Mouse (Mus musculus) E14TG2a.4 (cell line): Measurements from ENCODE around the gene Sost.

Experiments used
- H3K27me3 ChIP-seq: 2 replicates; pipeline ENCODE4 v1.6.1; 2014; ENCODE audit warnings: low read length, control low read depth; ENCODE audit not compliant: insufficient read depth
- H3K36me3 ChIP-seq: 2 replicates; pipeline ENCODE4 v1.6.1; 2014; ENCODE audit warnings: low read length, control low read depth; ENCODE audit not compliant: insufficient read depth
- H3K4me1 ChIP-seq: replicated peaks from 2 replicates; pipeline ENCODE4 v1.6.1; 2014; ENCODE audit warnings: low read depth, low read length, control low read depth
- H3K4me3 ChIP-seq: replicated peaks from 2 replicates; pipeline ENCODE4 v1.5.1; 2014; ENCODE audit warnings: mild to moderate bottlenecking, low read length
- H3K9me3 ChIP-seq: 2 replicates; pipeline ENCODE4 v1.6.1; 2014; ENCODE audit warnings: low read length, control low read depth
- CTCF ChIP-seq: conservative IDR thresholded peaks from 2 replicates; pipeline ENCODE4 v1.5.1; 2014; ENCODE audit warnings: low read length
- NANOG ChIP-seq: IDR thresholded peaks from 2 replicates; pipeline ENCODE4 v1.6.1; 2014; ENCODE audit warnings: borderline replicate concordance, low read length, mixed read lengths
- POU5F1 ChIP-seq: IDR thresholded peaks from 2 replicates; pipeline ENCODE4 v1.6.1; 2014; ENCODE audit warnings: low read length, borderline replicate concordance

Gene Sost

DNA sequence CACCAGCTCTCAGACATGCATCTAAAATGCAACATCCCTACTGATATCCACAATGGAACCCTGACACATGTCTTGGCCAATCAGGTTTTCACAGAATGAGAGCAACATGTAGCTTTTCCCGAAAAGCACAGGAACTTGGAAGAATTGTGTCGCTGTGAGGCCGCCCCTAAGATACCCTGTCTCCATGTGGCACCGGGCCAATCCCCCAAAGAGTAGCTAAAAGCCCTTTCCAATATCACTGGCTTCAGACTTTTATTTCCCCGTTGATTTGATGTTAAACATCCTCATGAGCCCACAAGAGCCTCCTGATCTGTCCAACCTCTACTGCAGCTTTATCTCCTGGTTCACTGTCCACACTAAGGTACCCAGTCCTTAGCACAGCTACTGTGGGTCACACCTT lies 39.9 kb upstream of the Sost start:
- TF ChIP-seq NANOG (no peak), CTCF (no peak), POU5F1 (no peak)
- no peaks in the 10 kb centered on the region for H3K27me3 ChIP-seq
- no peak overlapping the region for H3K4me3 ChIP-seq

DNA sequence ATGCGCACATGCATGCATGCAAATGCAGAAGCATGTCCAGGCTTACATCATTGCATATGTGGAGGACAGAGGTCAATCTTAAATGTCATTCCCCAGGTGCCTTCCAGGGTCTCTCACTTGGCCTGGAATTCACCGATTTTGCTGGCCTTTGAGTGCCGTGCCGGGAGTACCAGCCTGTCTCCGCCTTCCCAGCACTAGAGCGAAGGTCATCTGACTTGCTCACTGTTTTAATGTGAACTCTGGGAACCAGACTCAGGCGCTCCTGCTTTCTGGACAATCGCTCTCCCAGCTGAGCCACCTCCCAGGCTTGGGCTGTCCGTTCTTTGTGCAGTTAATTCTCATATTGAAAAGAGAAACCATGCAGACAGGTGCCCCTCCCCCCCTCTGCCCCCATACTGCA lies 39.5 kb upstream of the Sost start:
- Histone ChIP-seq H3K36me3 (no peaks in the 10 kb centered on the region), H3K4me3 (no peak overlapping the region)

More for the DNA sequence above, 39.9 kb upstream of the Sost start:
- Histone ChIP-seq H3K4me1 (peaks cover 26% of the 10 kb centered on the region), H3K9me3 (no peaks in the 10 kb centered on the region), H3K36me3 (no peaks in the 10 kb centered on the region)

DNA sequence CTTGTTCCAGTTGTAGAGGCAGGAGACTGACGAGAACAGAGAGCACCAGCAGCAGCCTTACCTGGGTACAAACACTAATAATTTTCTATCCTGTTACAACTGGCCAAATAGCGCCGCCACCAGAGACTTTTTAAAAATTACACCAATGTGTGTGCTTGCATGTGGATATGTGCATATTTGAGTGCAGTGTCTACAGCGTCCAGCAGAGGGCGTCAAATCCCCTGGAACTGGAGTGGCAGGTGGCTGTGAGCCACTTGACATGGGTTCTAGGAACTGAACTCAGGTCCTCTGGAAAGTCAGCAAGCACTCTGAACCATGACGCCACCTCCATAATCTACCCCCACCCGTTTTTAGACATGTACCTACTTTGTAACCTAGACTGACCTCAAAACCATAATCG lies 37.4 kb upstream of the Sost start:
- TF ChIP-seq NANOG (no peak), POU5F1 (no peak), CTCF (peak; percentile 94)
- no peaks in the 10 kb centered on the region for H3K27me3 ChIP-seq
- H3K9me3 ChIP-seq: no peaks in the 10 kb centered on the region
- H3K4me3 ChIP-seq: no peak overlapping the region
- peaks cover 13% of the 10 kb centered on the region for H3K4me1 ChIP-seq
- H3K36me3 ChIP-seq: no peaks in the 10 kb centered on the region

More for the DNA sequence above, 39.5 kb upstream of the Sost start:
- Histone ChIP-seq H3K4me1 (peaks cover 26% of the 10 kb centered on the region), H3K27me3 (no peaks in the 10 kb centered on the region), H3K9me3 (no peaks in the 10 kb centered on the region)
- no peak for TF ChIP-seq NANOG
- TF ChIP-seq CTCF: no peak
- TF ChIP-seq POU5F1: no peak

DNA sequence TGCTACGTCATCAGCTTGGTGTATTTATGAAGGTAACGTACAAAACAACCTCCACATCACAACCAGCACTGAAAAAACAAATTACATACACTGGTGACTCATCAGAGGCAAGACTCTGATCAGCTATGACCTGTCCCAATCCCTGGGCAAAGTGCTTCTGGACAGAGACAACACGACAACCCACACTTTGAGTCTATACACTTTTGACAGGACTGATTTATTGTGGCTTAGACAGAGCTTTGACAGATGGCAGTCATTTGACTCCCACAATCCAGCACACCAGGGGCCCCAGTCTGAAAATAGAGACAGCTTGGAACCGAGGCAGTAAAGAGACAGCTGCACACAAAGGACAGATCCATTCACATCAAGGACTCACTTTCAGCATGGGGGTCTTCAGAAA lies 32.7 kb upstream of the Sost start:
- TF ChIP-seq CTCF: no peak
- no peak for TF ChIP-seq POU5F1
- no peak for TF ChIP-seq NANOG
- no peak overlapping the region for H3K4me3 ChIP-seq
- H3K36me3 ChIP-seq: no peaks in the 10 kb centered on the region
- H3K9me3 ChIP-seq: no peaks in the 10 kb centered on the region
- 0 out of 2 replicates have a peak, but pooled peaks cover 3% of the 10 kb centered on the region for H3K4me1 ChIP-seq
- no peaks in the 10 kb centered on the region; the same call in 1 of the 2 replicates for H3K27me3 ChIP-seq

DNA sequence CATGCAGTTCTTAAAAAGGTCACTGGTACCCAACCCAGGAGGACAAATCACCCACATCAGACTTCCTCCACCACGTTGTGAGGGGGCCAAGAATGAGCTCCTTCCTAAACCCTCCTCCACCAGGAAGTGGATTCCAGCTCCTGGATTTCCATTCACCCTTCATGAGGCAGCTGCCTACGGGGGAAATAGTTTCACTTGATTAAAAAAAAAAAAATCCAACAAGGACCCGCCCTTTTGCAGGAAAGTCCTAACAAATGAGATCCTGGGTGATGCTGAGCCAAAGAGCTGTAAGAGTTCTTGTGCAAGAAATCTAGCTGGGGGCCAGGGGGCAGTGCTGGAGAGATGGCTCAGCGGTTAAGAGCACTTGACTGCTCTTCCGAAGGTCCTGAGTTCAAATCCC lies 31.4 kb upstream of the Sost start:
- H3K36me3 ChIP-seq: no peaks in the 10 kb centered on the region
- TF ChIP-seq NANOG: no peak
- TF ChIP-seq CTCF: no peak
- H3K9me3 ChIP-seq: no peaks in the 10 kb centered on the region

DNA sequence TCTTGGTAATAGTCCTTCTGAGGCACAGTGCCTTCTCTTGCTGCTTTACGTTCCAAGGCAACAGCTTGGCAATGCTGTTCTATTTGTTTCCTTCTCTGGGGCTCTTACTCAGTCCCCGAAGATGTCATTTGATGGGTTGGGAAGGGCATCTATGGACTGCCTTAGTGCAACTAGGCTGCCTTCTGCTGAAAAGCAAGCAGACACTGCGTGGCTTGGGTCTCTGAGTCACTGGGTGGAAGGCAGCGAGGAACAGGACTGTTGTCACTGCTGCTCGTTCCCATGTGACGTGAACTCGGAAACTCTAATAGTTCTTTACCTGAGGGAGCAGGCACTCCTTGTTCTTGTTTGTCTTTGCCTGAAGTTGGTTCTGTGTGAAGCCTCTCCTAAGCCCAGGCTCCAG lies 29.1 kb upstream of the Sost start:
- H3K4me3 ChIP-seq: no peak overlapping the region
- TF ChIP-seq CTCF: no peak
- no peak for TF ChIP-seq NANOG
- no peak for TF ChIP-seq POU5F1
- no peaks in the 10 kb centered on the region; the same call in 1 of the 2 replicates for H3K27me3 ChIP-seq
- 0 out of 2 replicates have a peak, but pooled peaks cover 3% of the 10 kb centered on the region for H3K4me1 ChIP-seq
- H3K9me3 ChIP-seq: no peaks in the 10 kb centered on the region
- no peaks in the 10 kb centered on the region for H3K36me3 ChIP-seq

More for the DNA sequence above, 31.4 kb upstream of the Sost start:
- H3K4me3 ChIP-seq: no peak overlapping the region
- H3K27me3 ChIP-seq: no peaks in the 10 kb centered on the region; the same call in 1 of the 2 replicates
- 0 out of 2 replicates have a peak, but pooled peaks cover 3% of the 10 kb centered on the region for H3K4me1 ChIP-seq

DNA sequence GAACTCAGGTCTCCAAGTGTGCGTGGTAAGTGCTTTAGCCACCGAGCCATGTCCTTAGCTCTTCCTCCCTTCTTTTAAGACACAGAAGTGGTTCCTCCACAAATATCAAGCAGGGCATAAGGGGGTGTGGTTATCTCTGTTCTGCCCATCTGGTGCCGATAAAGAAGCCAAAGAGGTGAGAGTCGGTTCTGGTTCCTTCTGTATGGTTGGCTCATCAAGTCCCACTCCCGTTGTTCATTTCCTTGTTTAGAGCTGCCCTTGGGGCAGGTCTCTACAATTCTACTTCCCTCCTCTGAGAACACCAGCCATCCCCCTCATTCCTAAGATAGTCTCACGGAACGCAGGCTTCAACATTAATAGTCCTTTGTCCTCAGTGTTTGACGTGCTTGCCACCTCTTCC lies 27.3 kb upstream of the Sost start:
- H3K4me3 ChIP-seq: no peak overlapping the region
- peaks cover 8% of the 10 kb centered on the region; the same call in 1 of the 2 replicates for H3K27me3 ChIP-seq
- H3K36me3 ChIP-seq: no peaks in the 10 kb centered on the region
- 0 out of 2 replicates have a peak, but pooled peaks cover 3% of the 10 kb centered on the region for H3K4me1 ChIP-seq
- TF ChIP-seq POU5F1: no peak
- TF ChIP-seq NANOG: no peak
- TF ChIP-seq CTCF: no peak
- H3K9me3 ChIP-seq: no peaks in the 10 kb centered on the region

DNA sequence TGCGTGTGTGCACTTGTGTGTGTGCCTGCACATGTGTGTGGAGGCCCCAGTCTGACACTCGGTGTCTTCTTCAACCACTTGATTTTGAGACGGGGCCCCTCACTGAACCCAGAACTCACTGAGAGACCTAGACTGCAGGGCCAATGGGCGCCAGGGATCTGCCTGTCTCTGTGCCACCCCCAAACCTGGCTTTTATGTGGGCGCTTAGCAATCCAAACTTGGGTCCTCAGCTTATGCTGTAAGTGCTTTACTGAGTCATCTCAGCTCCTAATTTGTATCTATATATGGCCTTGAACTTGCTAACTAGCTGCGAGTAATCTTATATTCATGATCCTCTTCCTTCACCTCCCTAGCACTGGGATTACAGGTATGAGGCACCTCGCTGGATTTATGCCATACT lies 25.6 kb upstream of the Sost start:
- Histone ChIP-seq H3K4me3 (no peak overlapping the region), H3K27me3 (peaks cover 17% of the 10 kb centered on the region; the same call in 1 of the 2 replicates), H3K4me1 (no peaks in the 10 kb centered on the region), H3K9me3 (no peaks in the 10 kb centered on the region), H3K36me3 (no peaks in the 10 kb centered on the region)
- TF ChIP-seq CTCF: no peak

DNA sequence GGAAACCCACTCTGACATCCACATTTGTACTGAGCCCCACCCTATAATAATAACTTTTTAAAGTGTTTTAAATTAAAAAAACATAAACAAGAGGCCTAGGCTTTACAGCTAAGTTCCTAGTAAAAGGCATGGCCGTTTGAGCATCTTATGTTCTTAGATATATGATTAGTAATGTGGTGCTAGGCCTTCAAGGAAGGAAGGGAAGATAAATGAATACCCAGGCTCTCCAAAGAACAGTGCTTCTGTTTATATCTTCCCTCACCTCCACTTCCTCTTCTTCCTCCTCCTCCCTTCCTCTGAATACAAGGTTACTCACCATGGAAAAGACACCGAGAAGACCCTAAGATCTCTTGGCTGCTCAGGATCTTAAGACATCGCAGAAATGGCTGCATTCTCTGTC lies 25.0 kb upstream of the Sost start:
- no peaks in the 10 kb centered on the region for H3K36me3 ChIP-seq
- TF ChIP-seq CTCF (no peak), NANOG (no peak), POU5F1 (no peak)
- no peaks in the 10 kb centered on the region for H3K9me3 ChIP-seq
- no peaks in the 10 kb centered on the region for H3K4me1 ChIP-seq
- H3K4me3 ChIP-seq: no peak overlapping the region
- H3K27me3 ChIP-seq: peaks cover 23% of the 10 kb centered on the region
